Mouse (Mus musculus): Measurements from ENCODE around the gene Egr4.

Gene Egr4

GRCm38 (mm10) chr6:85496976-85497375, 16.4 kb downstream of the Egr4 start:
- no peak for DNase-seq (ENCODE audit: low spot score in 2 of 2)

GRCm38 (mm10) chr6:85491606-85492005, 21.8 kb downstream of the Egr4 start:
- no peak for DNase-seq (ENCODE audit: low spot score in 2 of 2)

- no peak for DNase-seq (ENCODE audit: low spot score in 2 of 2)
Observed at GRCm38 (mm10) chr6:85490252-85490651, 23.1 kb downstream of the Egr4 start.

- no peak for DNase-seq (ENCODE audit: low spot score in 2 of 2)
Observed at GRCm38 (mm10) chr6:85489717-85490116, 23.7 kb downstream of the Egr4 start.

GRCm38 (mm10) chr6:85488510-85488909, 24.9 kb downstream of the Egr4 start:
- no peak for DNase-seq (ENCODE audit: low spot score in 2 of 2)

- no peak for DNase-seq (ENCODE audit: low spot score in 2 of 2)
Observed at GRCm38 (mm10) chr6:85485738-85486137, 27.7 kb downstream of the Egr4 start.

- no peak for DNase-seq (ENCODE audit: low spot score in 2 of 2)
Observed at GRCm38 (mm10) chr6:85483843-85484721, 29.3 kb downstream of the Egr4 start.

GRCm38 (mm10) chr6:85480685-85481084, 32.7 kb downstream of the Egr4 start:
- no peak for DNase-seq (ENCODE audit: low spot score in 2 of 2)

- DNase-seq (ENCODE audit: low spot score in 2 of 2): no peak
Observed at GRCm38 (mm10) chr6:85479979-85480378, 33.4 kb downstream of the Egr4 start.

GRCm38 (mm10) chr6:85478416-85478815, 35.0 kb downstream of the Egr4 start:
- DNase-seq (ENCODE audit: low spot score in 2 of 2): no peak

GRCm38 (mm10) chr6:85477366-85477917, 35.9 kb downstream of the Egr4 start:
- peak; percentile 35 to 78 for DNase-seq (ENCODE audit: low spot score in 2 of 2)

GRCm38 (mm10) chr6:85475581-85475980, 37.8 kb downstream of the Egr4 start:
- no peak for DNase-seq (ENCODE audit: low spot score in 2 of 2)

GRCm38 (mm10) chr6:85472542-85472941, 40.8 kb downstream of the Egr4 start:
- DNase-seq (ENCODE audit: low spot score in 2 of 2): no peak

GRCm38 (mm10) chr6:85471962-85472361, 41.4 kb downstream of the Egr4 start:
- no peak for DNase-seq (ENCODE audit: low spot score in 2 of 2)

- DNase-seq (ENCODE audit: low spot score in 2 of 2): no peak
Observed at GRCm38 (mm10) chr6:85469660-85470430, 43.5 kb downstream of the Egr4 start.

- DNase-seq (ENCODE audit: low spot score in 2 of 2): no peak
Observed at GRCm38 (mm10) chr6:85465381-85465780, 48.0 kb downstream of the Egr4 start.
